Mouse (Mus musculus) olfactory bulb, adult 2 months (tissue): ENCODE measurements around the gene Plekha6.
"Not testable (repeated sequence)": the region's sequence is repeated elsewhere in the genome, so short reads cannot be mapped to it uniquely, and the experiment has no call there.

Source experiments
- CTCF ChIP-seq: fragments of 200-500 bp; IDR thresholded peaks from 2 replicates; pipeline ENCODE4 v1.5.1; 2012; ENCODE audit warnings: low read depth, mild to moderate bottlenecking, low read length, moderate library complexity; ENCODE audit not compliant: insufficient read depth
- POLR2A ChIP-seq: fragments of 200-500 bp; IDR thresholded peaks from 2 replicates; pipeline ENCODE4 v1.6.1; 2012; ENCODE audit warnings: mild to moderate bottlenecking, low read depth, low read length, moderate library complexity; ENCODE audit not compliant: insufficient read depth

DNA sequence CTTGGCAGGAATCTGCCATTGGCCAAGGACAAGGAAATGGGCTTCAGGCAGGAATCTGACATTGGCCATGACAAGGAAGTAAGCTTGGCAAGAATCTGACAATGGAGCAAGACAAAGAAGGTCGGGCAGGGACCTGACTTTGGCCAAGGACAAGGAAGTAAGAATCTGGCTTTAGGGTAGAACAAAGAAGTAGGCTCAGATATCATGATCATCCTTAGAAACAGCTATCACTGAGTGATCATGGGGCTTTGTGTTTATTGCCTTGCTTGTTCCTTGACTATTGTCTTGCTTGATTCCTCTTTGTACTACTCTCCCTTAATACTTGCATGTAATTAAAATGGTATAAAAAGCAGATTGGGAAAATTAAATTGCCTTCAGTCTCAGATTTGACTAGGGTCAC is 176.4 kb downstream of the Plekha6 start:
- TF ChIP-seq POLR2A, CTCF: not testable (repeated sequence)
